Comparison of ENCODE assay signal across 9 mouse cellular contexts in genomic region chr7:81179494-81179893, GRCm38 (mm10). TPM values are rescaled to one million over a fixed set of nuclear protein-coding genes. Genes with fewer than 3 reads are reported as not detected.
A peak's percentile ranks its signal among the peaks of the same experiment; 100 is the strongest.
DNase-seq lines count a peak whose midpoint lies in the region; ATAC-seq and TF ChIP-seq lines count a peak whose summit lies in the region.
"Had no signal": no experiment of that assay in that cellular context is flagged by ENCODE, and none has a peak within 500 bp of the region (broad histone marks: within the 10 kb centered on the region; RNA-seq: fewer than 3 reads in every experiment).

No protein-coding gene starts in this region.

- 73% methylated on average over 5 of the region's 5 CpGs for WGBS in neural tube, embryonic 15.5 days

- no peaks in the 10 kb centered on the region for H3K4me1 ChIP-seq in neural tube, embryonic 15.5 days
- H3K4me1 ChIP-seq: forebrain, embryonic 13.5 days had no signal

- no peak for ATAC-seq in neural tube, embryonic 15.5 days (ENCODE audit: low FRiP score)
- ATAC-seq: forebrain, embryonic 13.5 days had no signal

- no peaks in the 10 kb centered on the region for H3K27me3 ChIP-seq in neural tube, embryonic 15.5 days (replicated peaks)
- H3K27me3 ChIP-seq: forebrain, embryonic 13.5 days had no signal

- no peak overlapping the region for H3K4me3 ChIP-seq in gastrocnemius, adult 2 months
- H3K4me3 ChIP-seq in neural tube, embryonic 15.5 days (replicated peaks): no peak overlapping the region
- H3K4me3 ChIP-seq: forebrain, embryonic 13.5 days had no signal

- no peak overlapping the region for H3K9ac ChIP-seq in neural tube, embryonic 15.5 days (replicated peaks)
- H3K9ac ChIP-seq: forebrain, embryonic 13.5 days had no signal

- peak; percentile 36 for DNase-seq in gastrocnemius, adult 2 months
- DNase-seq in gastrocnemius, adult 8-10 months (ENCODE audit: low spot score in 2 of 2): no peak
- peak; percentile 79 for DNase-seq in 3134 (ENCODE audit: extremely low read depth, insufficient read length, low spot score)
- DNase-seq in T-cell, adult 2 months (ENCODE audit: low spot score): peak; percentile 66
- DNase-seq in left cerebral cortex, postnatal 36 days (ENCODE audit: low spot score in 2 of 2): peak; percentile 16 to 38
- DNase-seq in MN1 (ENCODE audit: low spot score): no peak
- no peak for DNase-seq in ovary, adult 18-20 months (ENCODE audit: low spot score)

- H3K36me3 ChIP-seq in neural tube, embryonic 15.5 days: no peaks in the 10 kb centered on the region

- intact Hi-C loops in gastrocnemius, adult 2 months (cut with DNase I): no loop called here
- intact Hi-C loops in left cerebral cortex, postnatal 36 days (cut with DNase I): no loop called here

- H3K27ac ChIP-seq in gastrocnemius, adult 2 months: no peak overlapping the region
- H3K27ac ChIP-seq in neural tube, embryonic 15.5 days (replicated peaks): no peak overlapping the region
- H3K27ac ChIP-seq: forebrain, embryonic 13.5 days had no signal

- H3K4me2 ChIP-seq in neural tube, embryonic 15.5 days: no peak overlapping the region
- H3K4me2 ChIP-seq: forebrain, embryonic 13.5 days had no signal

- TF ChIP-seq CTCF in gastrocnemius, adult 2 months (IDR thresholded peaks at IDR 0.05): no peak

- H3K9me3 ChIP-seq in neural tube, embryonic 15.5 days (replicated peaks): 0 out of 2 replicates have a peak, but pooled peaks cover 2% of the 10 kb centered on the region
- H3K9me3 ChIP-seq: forebrain, embryonic 13.5 days had no signal

RNA-seq across cellular contexts. Expression of gene Pde8a, which starts 33.9 kb away (rescaled TPM):
- total RNA-seq in gastrocnemius, adult 2 months (2021): 10 to 100 TPM in 1 of 2 experiments, 1 to 10 TPM in 1; 7.2 to 16.5 TPM
- 10 to 100 TPM in 2 of 4 experiments, 1 to 10 TPM in 2; 9.0 to 12.5 (median 9.9) TPM for total RNA-seq in gastrocnemius, adult 8-10 months (2022)
- 1 to 10 TPM; 6.6 to 8.2 TPM for total RNA-seq in left cerebral cortex, postnatal 36 days (2021)
- polyA plus RNA-seq in neural tube, embryonic 15.5 days (2015; fragmentation: Nextera tagmentation; extraction: Ambion mirVana): 2.5 TPM in 2 replicates

Comparison
In these comparisons a context has a peak if more than half of its experiments do, and no peak if none do; other contexts are left out.
1. DNase-seq: peak in gastrocnemius, adult 2 months (single experiment), 3134 (single experiment), T-cell, adult 2 months (single experiment) and left cerebral cortex, postnatal 36 days (2 of 2); none in gastrocnemius, adult 8-10 months (0 of 2), MN1 (single experiment) and ovary, adult 18-20 months (single experiment).